Mouse (Mus musculus): ENCODE data around the gene Rin2. TPM values are rescaled to one million over a fixed set of nuclear protein-coding genes. Genes with fewer than 3 reads are reported as not detected.

Gene Rin2
- polyA plus RNA-seq, 1 experiment from 2014 or later = 18.4 TPM

DNA sequence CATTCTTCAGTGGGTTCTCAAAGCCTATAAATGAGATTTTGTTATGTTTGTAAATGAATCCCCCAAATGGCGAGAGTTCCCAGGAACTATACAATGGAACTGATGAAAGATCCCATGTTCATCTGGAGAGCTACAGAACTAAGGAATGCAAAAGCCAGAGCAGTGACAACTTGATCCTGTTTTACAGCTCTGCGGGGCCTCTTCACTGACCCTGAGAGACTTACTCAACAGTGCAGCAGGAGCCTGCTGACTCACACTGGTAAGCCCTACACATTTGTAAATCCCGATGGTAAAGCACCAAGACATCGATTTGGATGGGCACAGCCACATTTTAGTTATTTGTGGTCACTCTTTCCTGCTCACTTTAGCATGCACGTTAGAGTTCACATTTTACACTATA lies 62.2 kb downstream of the Rin2 start:
- ATAC-seq (replicated peaks; ENCODE audit: insufficient number of reproducible peaks, insufficient read depth, low FRiP score, low read depth) = no peak
- no peak overlapping the region for H3K9ac ChIP-seq
- H3K27ac ChIP-seq = no peak overlapping the region
- H3K4me2 ChIP-seq = no peak overlapping the region
- 0 out of 2 replicates have a peak, but pooled peaks cover 2% of the 10 kb centered on the region for H3K4me1 ChIP-seq (replicated peaks)
- 34% methylated on average over 5 of the region's 5 CpGs for WGBS
- no peaks in the 10 kb centered on the region for H3K9me3 ChIP-seq (replicated peaks)
- H3K27me3 ChIP-seq = no peaks in the 10 kb centered on the region
- no peak overlapping the region for H3K4me3 ChIP-seq
- H3K36me3 ChIP-seq = no peaks in the 10 kb centered on the region

- no peak overlapping the region for H3K4me2 ChIP-seq
- no peak overlapping the region for H3K9ac ChIP-seq
- no peak overlapping the region for H3K27ac ChIP-seq
- ATAC-seq (replicated peaks; ENCODE audit: insufficient number of reproducible peaks, insufficient read depth, low FRiP score, low read depth) = no peak
- 0 out of 2 replicates have a peak, but pooled peaks cover 2% of the 10 kb centered on the region for H3K4me1 ChIP-seq (replicated peaks)
- no peaks in the 10 kb centered on the region for H3K27me3 ChIP-seq
- H3K36me3 ChIP-seq = no peaks in the 10 kb centered on the region
- 81% methylated on average over 5 of the region's 5 CpGs for WGBS
- no peaks in the 10 kb centered on the region for H3K9me3 ChIP-seq (replicated peaks)
- H3K4me3 ChIP-seq = no peak overlapping the region
Observed at GRCm38 (mm10) chr2:145740729-145741128, 65.7 kb downstream of the Rin2 start.

GRCm38 (mm10) chr2:145742795-145743710 lies 68.0 kb downstream of the Rin2 start:
- Histone ChIP-seq H3K4me2 (no peak overlapping the region), H3K36me3 (no peaks in the 10 kb centered on the region), H3K9me3 (replicated peaks) (no peaks in the 10 kb centered on the region), H3K4me1 (replicated peaks) (no peaks in the 10 kb centered on the region), H3K9ac (no peak overlapping the region), H3K27me3 (no peaks in the 10 kb centered on the region), H3K4me3 (no peak overlapping the region), H3K27ac (no peak overlapping the region)
- whole genome bisulfite sequencing = 70% methylated on average over 13 of the region's 13 CpGs
- no peak for ATAC-seq (replicated peaks; ENCODE audit: insufficient number of reproducible peaks, insufficient read depth, low FRiP score, low read depth)

DNA sequence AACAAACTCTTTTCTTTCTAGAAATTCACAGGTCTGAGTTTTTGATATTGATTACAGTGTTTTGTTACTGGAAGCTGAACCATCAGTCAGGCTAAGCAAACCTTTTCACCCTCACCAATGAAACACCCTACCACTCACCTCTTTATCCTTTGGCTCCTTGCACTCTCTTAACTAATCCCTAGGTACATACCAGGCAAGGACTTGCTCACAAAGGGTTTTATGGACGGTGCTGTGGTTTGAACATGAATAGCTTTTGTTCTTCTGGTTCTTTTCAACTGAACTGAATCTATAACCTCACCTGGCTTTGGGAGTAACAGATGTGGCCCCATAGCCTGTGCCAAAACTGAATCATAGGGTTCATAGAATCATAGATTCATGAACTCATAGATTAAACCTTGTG lies 71.4 kb downstream of the Rin2 start:
- H3K27me3 ChIP-seq = no peaks in the 10 kb centered on the region
- no peak overlapping the region for H3K4me3 ChIP-seq
- H3K27ac ChIP-seq = no peak overlapping the region
- H3K9me3 ChIP-seq (replicated peaks) = no peaks in the 10 kb centered on the region
- H3K4me1 ChIP-seq (replicated peaks) = peaks cover 4% of the 10 kb centered on the region; the same call in 1 of the 2 replicates
- ATAC-seq (replicated peaks; ENCODE audit: insufficient number of reproducible peaks, insufficient read depth, low FRiP score, low read depth) = no peak
- no peak overlapping the region for H3K9ac ChIP-seq
- H3K4me2 ChIP-seq = no peak overlapping the region
- WGBS = 67% methylated on average over 1 of the region's 1 CpGs
- H3K36me3 ChIP-seq = no peaks in the 10 kb centered on the region

DNA sequence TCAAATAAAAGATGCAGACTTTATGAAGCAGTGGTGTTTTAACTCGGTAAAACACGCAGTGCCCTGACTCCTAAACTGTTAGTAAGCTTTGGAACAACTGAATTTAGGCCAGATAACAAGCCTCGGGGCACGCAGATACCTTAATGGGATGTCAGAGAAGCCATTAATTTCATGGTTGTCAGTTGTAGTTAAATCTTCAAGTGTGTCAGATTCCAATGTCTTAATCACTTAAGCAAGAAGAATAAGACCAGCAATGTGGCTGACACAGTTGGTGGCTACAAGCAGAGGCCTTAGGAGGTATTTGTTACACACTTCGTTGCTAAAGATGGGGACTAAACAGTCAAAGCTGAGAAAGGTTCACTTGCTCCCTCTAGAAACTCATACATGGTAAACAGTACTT lies 74.6 kb downstream of the Rin2 start:
- peaks cover 4% of the 10 kb centered on the region for H3K4me1 ChIP-seq (replicated peaks)
- no peak for ATAC-seq (replicated peaks; ENCODE audit: insufficient number of reproducible peaks, insufficient read depth, low FRiP score, low read depth)
- WGBS = 76% methylated on average over 5 of the region's 5 CpGs
- H3K27me3 ChIP-seq = no peaks in the 10 kb centered on the region
- no peak overlapping the region for H3K9ac ChIP-seq
- no peaks in the 10 kb centered on the region for H3K36me3 ChIP-seq
- H3K4me2 ChIP-seq = no peak overlapping the region
- no peak overlapping the region for H3K27ac ChIP-seq
- no peaks in the 10 kb centered on the region for H3K9me3 ChIP-seq (replicated peaks)
- H3K4me3 ChIP-seq = no peak overlapping the region

- Histone ChIP-seq H3K4me2 (no peak overlapping the region), H3K27me3 (no peaks in the 10 kb centered on the region), H3K27ac (0 out of 2 replicates have a peak overlapping the region, but pooled peaks have one; percentile 16), H3K4me1 (replicated peaks) (peaks cover 4% of the 10 kb centered on the region), H3K36me3 (no peaks in the 10 kb centered on the region), H3K9me3 (replicated peaks) (no peaks in the 10 kb centered on the region), H3K9ac (no peak overlapping the region), H3K4me3 (no peak overlapping the region)
- no peak for ATAC-seq (replicated peaks; ENCODE audit: insufficient number of reproducible peaks, insufficient read depth, low FRiP score, low read depth)
- WGBS = 62% methylated on average over 6 of the region's 6 CpGs
Observed at GRCm38 (mm10) chr2:145752572-145752971, 77.6 kb downstream of the Rin2 start.

- Histone ChIP-seq H3K9me3 (replicated peaks) (no peaks in the 10 kb centered on the region), H3K4me1 (replicated peaks) (peaks cover 4% of the 10 kb centered on the region), H3K36me3 (no peaks in the 10 kb centered on the region), H3K9ac (no peak overlapping the region), H3K4me2 (no peak overlapping the region), H3K27me3 (no peaks in the 10 kb centered on the region), H3K27ac (no peak overlapping the region), H3K4me3 (no peak overlapping the region)
- 60% methylated on average over 7 of the region's 7 CpGs for WGBS
- ATAC-seq (replicated peaks; ENCODE audit: insufficient number of reproducible peaks, insufficient read depth, low FRiP score, low read depth) = no peak
Observed at GRCm38 (mm10) chr2:145753973-145754372, 79.0 kb downstream of the Rin2 start.

GRCm38 (mm10) chr2:145755864-145756822 lies 81.1 kb downstream of the Rin2 start:
- Histone ChIP-seq H3K27me3 (no peaks in the 10 kb centered on the region), H3K9me3 (replicated peaks) (no peaks in the 10 kb centered on the region), H3K9ac (no peak overlapping the region), H3K27ac (no peak overlapping the region), H3K4me3 (no peak overlapping the region), H3K4me2 (no peak overlapping the region), H3K4me1 (replicated peaks) (peaks cover 1% of the 10 kb centered on the region), H3K36me3 (no peaks in the 10 kb centered on the region)
- 66% methylated on average over 12 of the region's 12 CpGs for WGBS
- peak; percentile 25; the same call in 1 of the 2 replicates for ATAC-seq (replicated peaks; ENCODE audit: insufficient number of reproducible peaks, insufficient read depth, low FRiP score, low read depth)

GRCm38 (mm10) chr2:145760121-145760520 lies 85.1 kb downstream of the Rin2 start:
- Histone ChIP-seq H3K27ac (no peak overlapping the region), H3K4me3 (no peak overlapping the region), H3K9me3 (replicated peaks) (no peaks in the 10 kb centered on the region), H3K27me3 (no peaks in the 10 kb centered on the region), H3K4me2 (no peak overlapping the region), H3K36me3 (no peaks in the 10 kb centered on the region), H3K9ac (no peak overlapping the region), H3K4me1 (replicated peaks) (0 out of 2 replicates have a peak, but pooled peaks cover 3% of the 10 kb centered on the region)
- ATAC-seq (replicated peaks; ENCODE audit: insufficient number of reproducible peaks, insufficient read depth, low FRiP score, low read depth) = no peak
- 58% methylated on average over 3 of the region's 3 CpGs for WGBS

GRCm38 (mm10) chr2:145761436-145761835 lies 86.4 kb downstream of the Rin2 start:
- no peak for ATAC-seq (replicated peaks; ENCODE audit: insufficient number of reproducible peaks, insufficient read depth, low FRiP score, low read depth)
- no peaks in the 10 kb centered on the region for H3K27me3 ChIP-seq
- no peak overlapping the region for H3K9ac ChIP-seq
- H3K36me3 ChIP-seq = no peaks in the 10 kb centered on the region
- 0 out of 2 replicates have a peak, but pooled peaks cover 3% of the 10 kb centered on the region for H3K4me1 ChIP-seq (replicated peaks)
- H3K27ac ChIP-seq = no peak overlapping the region
- H3K4me3 ChIP-seq = no peak overlapping the region
- no peaks in the 10 kb centered on the region for H3K9me3 ChIP-seq (replicated peaks)
- H3K4me2 ChIP-seq = no peak overlapping the region

- H3K36me3 ChIP-seq = no peaks in the 10 kb centered on the region
- H3K27me3 ChIP-seq = no peaks in the 10 kb centered on the region
- H3K4me1 ChIP-seq (replicated peaks) = peaks cover 25% of the 10 kb centered on the region
- no peak overlapping the region for H3K4me3 ChIP-seq
- no peak overlapping the region for H3K9ac ChIP-seq
- H3K27ac ChIP-seq = peak overlapping the region; percentile 60
- 26% methylated on average over 10 of the region's 10 CpGs for WGBS
- H3K9me3 ChIP-seq (replicated peaks) = no peaks in the 10 kb centered on the region
- H3K4me2 ChIP-seq = 0 out of 2 replicates have a peak overlapping the region, but pooled peaks have one; percentile 6
- ATAC-seq (replicated peaks; ENCODE audit: insufficient number of reproducible peaks, insufficient read depth, low FRiP score, low read depth) = 0 out of 2 replicates have a peak, but pooled peaks have one; percentile 54
Observed at GRCm38 (mm10) chr2:145769964-145770363, 94.9 kb downstream of the Rin2 start.

All from heart, embryonic 15.5 days (tissue).